Mouse (Mus musculus) induced T-regulatory cell, adult 2 months (primary cell): Measurements from ENCODE around the gene Ptpn11.

Source experiments
- DNase-seq: peaks from one replicate; pipeline ENCODE4 v3.0.0-alpha.2; 2012; ENCODE audit warnings: low read depth

Gene Ptpn11

DNA sequence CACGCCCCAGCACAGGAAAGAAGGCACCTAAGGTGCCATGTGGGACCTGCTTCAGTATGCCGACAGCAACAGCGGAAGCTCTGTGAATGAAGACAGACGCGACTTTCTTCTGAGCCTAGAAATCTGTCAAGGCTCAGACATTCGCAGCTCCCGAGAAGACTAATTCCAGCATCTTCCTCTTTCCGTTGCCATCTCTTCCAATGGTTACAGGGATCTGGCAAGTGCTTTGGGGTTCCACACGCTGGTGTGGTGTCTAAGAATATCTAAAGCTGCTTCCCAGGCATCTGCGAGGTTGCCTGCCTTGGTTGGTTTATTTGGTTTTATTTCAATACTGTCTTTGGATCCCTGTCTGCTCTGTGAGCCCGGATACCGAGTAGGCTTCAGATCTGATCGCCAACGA lies 65.6 kb downstream of the Ptpn11 start:
- DNase-seq: no peak

DNA sequence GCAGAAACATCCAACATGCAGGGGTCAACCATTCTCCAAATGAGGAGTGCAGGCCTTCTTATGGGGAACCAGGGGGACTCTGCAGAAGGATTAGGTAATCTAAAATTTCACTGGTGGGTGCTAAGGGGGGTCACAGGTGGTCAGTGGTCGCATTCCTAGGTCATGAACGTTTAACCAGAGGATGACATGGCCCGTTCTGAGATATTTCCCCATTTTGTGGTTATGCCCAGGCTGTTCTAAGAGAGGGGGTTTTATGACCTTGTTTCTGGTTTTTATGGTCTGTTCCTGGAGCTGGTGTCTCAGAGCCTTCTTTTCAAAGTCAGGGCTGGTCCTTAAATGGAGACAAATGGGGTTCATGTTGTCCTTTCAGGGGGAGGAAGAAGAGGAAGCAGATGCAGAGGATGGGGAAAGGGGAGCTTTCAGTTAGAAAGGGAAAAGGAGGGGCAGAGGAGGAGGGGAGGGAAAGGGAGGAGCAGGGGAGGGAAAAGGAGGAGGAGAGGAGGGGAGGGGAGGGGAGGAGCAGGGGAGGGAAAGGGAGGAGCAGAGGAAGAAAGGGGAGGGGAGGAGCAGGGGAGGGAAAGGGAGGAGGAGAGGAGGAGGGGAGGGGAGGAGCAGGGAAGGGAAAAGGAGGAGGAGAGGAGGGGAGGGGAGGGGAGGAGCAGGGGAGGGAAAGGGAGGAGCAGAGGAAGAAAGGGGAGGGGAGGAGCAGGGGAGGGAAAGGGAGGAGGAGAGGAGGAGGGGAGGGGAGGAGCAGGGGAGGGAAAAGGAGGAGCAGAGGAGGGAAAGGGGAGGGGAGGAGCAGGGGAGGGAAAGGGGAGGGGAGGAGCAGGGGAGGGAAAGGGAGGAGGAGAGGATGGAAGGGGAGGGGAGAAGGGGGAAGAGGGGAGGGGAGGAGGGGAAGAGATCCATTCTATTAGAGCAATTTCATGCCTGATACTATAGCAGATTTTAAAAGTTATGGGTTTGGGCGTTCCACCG lies 66.7 kb downstream of the Ptpn11 start:
- DNase-seq: no peak

GRCm38 (mm10) chr5:121123399-121123798 lies 67.8 kb downstream of the Ptpn11 start:
- no peak for DNase-seq

DNA sequence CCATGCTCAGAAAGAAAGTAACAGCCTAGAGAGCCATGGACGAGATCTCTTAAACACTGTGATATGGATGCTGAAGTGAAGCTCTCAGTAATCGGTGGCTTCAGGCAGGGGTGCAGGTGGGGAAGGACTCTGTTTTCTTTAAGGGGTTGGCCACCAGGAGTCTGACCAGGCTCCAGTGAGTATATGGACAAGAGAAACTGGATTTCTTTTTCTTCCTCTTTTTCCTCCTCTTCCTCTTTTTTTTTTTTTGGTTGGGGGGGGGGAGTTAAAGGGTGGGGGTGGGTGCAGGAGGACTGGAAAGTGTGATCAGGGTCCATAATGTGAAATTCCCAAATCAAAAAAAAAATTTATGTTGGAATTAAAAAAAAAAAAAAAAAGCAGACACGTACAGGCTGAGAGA lies 68.6 kb downstream of the Ptpn11 start:
- no peak for DNase-seq

- DNase-seq: no peak
Observed at GRCm38 (mm10) chr5:121122036-121122435, 69.2 kb downstream of the Ptpn11 start.

DNA sequence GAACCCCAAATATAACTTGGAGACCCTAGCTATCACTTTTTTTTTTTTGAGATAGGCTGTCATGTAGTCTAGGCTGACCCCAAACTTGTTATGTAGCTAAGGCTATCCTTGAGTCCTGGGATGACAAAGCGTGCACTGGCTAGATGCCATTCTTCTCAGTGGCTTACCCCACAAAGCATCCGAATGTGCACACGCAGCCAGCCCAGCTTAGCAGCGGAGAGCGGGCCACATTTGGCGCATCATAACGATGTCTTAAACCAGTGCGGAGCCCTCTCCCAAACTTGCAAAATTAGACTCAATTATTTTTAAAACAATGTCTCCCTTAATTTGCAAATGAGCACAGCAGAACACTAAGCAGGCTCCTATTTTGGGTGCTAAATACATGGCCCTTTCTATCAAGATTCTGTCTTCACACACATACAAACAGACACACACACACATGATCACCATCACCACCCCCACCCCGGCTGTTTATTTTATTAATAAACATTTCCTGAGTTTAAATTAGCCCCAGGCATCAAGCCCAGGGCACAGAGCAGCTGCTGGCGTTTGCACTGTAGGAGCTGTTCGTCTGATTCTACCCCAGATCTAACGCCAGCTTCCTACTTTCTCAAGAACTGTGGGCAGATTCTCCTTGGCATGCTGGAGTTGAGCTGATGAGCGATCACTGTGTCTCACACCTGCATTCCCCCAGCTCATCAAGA lies 71.7 kb downstream of the Ptpn11 start:
- DNase-seq: no peak

DNA sequence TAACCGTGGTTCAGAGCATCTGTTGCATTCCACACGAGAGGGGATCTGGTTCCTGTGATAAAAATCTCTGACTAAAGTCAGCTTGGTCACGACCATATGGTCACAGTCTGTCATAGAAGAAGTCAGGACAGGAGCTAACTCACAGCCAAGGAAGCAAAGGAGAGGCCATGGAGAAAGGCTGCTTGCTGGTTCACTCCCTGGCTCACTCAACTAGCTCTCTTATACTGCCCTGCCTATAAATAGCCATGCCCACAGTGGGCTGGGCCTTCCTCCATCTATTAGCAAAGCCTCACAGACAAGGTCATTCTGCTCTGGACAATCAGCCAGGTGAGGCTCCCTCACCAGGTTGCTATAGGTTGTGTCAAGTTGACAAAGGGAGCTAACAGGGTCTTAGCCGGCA lies 72.9 kb downstream of the Ptpn11 start:
- DNase-seq: no peak

- DNase-seq: no peak
Observed at GRCm38 (mm10) chr5:121116941-121117340, 74.3 kb downstream of the Ptpn11 start.

DNA sequence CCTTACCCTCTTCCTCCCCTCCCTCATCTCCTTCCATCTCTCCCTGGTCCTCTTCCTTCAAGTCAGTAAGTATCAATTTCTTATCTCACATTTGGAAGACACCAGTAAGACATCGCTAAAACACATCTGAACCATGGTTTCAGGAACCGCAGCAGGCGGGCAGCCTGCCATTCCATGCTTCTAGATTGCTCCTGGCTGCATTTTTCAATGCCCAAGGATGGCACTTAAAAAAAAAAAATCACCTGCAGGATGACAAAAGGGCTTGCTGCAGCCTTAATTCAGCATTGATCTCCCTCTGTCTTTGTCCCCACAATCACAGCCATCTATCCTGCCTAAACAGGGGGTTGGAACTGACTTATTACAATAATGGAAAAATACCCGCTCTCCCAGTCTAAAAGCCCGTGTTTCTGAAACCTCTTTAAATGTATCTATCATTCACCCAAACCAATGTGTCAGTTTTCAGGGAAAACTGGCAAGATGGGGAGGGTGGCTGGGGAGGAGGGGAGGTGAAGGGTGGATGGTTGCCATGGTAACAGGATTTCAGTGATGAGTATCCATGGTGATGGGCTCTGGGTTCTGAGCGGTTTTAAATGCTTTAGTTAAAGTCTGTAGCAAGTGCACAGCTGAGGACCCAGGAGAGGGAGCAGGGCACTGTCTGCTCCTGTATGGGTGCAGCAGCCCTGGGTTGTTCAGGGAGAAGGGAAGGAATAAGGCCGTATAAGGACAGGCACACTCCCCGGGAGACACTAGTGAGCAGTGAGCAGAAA lies 75.6 kb downstream of the Ptpn11 start:
- DNase-seq: no peak

- DNase-seq: peak; percentile 38
Observed at GRCm38 (mm10) chr5:121114151-121114550, 77.0 kb downstream of the Ptpn11 start.

DNA sequence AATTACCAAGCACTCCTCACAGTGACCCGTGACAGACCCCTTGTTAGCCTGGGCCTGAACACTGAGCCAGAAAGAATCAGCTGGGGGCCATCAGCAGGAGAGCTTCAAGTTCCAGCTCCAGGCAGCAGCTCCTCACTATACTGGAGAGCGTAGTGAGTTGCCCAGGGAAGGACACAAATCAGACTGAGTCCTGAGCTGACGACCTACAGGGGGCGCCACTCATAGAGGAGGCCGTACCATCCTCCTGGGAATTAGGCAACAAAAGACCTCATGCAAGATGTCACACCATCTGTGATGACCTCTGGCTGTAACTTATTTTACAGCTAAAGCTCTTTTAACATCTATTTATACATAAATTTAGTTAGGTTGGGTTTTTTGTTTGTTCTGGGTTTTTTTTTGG lies 78.8 kb downstream of the Ptpn11 start:
- DNase-seq: peak; percentile 55

GRCm38 (mm10) chr5:121111106-121111915 lies 79.9 kb downstream of the Ptpn11 start:
- DNase-seq: peak; percentile 76

DNA sequence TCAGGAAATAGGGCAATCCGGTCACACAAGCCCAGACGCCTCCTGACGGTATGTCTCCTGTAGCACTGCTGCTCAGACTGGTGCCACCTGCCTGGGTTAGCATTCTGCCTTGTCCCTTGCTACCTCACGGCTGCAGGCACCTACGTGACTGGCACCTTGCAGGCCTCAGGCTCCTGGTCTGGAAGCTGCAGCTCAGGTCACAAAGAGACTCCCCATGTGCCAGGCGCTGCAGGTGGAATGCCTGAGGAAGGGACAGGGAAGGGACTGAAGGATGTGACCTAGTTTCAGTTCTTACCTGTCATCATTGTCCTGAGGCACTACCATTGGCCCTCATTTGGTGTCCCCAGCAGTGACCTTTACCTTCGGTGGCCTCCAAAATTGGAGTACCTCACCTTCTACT lies 82.0 kb downstream of the Ptpn11 start:
- peak; percentile 15 for DNase-seq

DNA sequence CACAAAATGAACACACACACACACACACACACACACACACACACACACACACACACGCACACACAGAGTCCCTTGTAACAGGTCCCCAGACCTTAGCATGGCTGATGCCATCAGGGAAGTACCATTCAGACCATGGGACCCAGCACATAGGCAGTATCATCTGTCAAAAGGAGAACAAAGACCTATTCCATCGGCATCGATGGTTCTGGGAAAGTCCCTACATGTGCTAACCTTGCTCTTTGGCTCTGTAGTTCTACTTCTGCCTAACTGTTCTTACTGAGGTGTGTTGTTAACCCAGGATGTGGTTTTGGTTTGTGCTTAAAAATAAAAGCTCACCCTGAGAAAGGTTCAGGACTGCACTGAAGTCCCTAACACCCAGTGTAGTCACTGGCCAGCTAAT lies 84.3 kb downstream of the Ptpn11 start:
- DNase-seq: peak; percentile 93

- no peak for DNase-seq
Observed at GRCm38 (mm10) chr5:121100886-121101580, 90.2 kb downstream of the Ptpn11 start.

GRCm38 (mm10) chr5:121100095-121100494 lies 91.1 kb downstream of the Ptpn11 start:
- DNase-seq: peak; percentile 36

DNA sequence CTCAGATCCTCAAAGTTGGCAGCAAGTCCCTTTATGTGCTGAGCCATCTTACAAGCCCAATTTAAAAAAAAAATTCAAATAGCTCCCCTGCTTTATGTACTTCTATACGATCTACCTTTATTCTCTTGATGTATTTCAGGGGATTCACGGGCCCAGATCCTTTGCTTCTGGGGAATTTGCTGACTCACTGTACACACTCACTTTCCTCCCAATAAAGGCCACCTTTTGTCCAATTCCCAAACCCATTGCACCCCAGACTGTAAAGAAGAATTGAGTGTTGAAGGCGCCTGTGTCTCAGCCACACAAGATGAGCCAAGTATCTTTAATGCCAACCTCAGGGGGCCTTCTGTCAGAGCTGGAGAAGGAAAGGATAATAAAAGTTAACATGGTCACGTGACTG lies 93.2 kb downstream of the Ptpn11 start:
- no peak for DNase-seq

GRCm38 (mm10) chr5:121096744-121097143 lies 94.5 kb downstream of the Ptpn11 start:
- no peak for DNase-seq

DNA sequence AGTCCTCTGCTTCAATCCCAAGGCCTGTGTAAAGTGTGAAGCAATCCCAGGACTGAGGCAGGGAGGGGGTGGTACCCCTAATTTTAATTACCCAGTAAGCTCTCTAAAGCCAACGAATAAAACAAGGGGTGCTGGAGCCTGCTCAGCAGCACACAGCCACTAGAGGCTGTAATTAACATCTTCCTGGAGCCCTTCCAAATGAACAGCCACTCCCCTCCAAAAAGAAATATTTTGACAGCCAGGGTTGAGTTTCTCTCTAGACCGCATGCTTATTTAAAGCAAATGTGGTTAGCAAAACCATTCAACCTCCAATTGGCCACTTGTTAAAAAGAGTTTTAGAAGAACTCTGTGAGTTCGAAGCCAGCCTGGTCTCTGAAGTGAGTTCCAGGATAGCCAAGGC lies 97.9 kb downstream of the Ptpn11 start:
- no peak for DNase-seq

GRCm38 (mm10) chr5:121089660-121090059 lies 101.5 kb downstream of the Ptpn11 start:
- no peak for DNase-seq

GRCm38 (mm10) chr5:121087733-121088132 lies 103.5 kb downstream of the Ptpn11 start:
- no peak for DNase-seq
